Mouse (Mus musculus) myocyte (in vitro differentiated cells): Measurements from ENCODE around the gene Olfr263.
"Not testable (repeated sequence)": the region's sequence is repeated elsewhere in the genome, so short reads cannot be mapped to it uniquely, and the experiment has no call there.

Source experiments
- CEBPB ChIP-seq: IDR thresholded peaks from 2 replicates; pipeline ENCODE4 v1.6.1; 2011; ENCODE audit warnings: mild to moderate bottlenecking, moderate library complexity; ENCODE audit not compliant: poor library complexity, insufficient read depth, severe bottlenecking
- MAX ChIP-seq: IDR thresholded peaks from one replicate; pipeline ENCODE4 v1.6.1; 2011; ENCODE audit warnings: low read depth, mild to moderate bottlenecking, control low read depth
- POLR2A ChIP-seq: IDR thresholded peaks from one replicate; pipeline ENCODE4 v1.6.1; 2011; ENCODE audit warnings: low read depth, mild to moderate bottlenecking, control low read depth, moderate library complexity; ENCODE audit not compliant: insufficient read length
- TCF12 ChIP-seq: IDR thresholded peaks from one replicate; pipeline ENCODE4 v1.6.1; 2011; ENCODE audit warnings: mild to moderate bottlenecking, control low read depth; ENCODE audit not compliant: poor library complexity, insufficient read depth, severe bottlenecking
- TCF3 ChIP-seq: IDR thresholded peaks from one replicate; pipeline ENCODE4 v1.6.1; 2011; ENCODE audit warnings: low read depth, control low read depth; ENCODE audit not compliant: insufficient read length

- not testable (repeated sequence) for TF ChIP-seq POLR2A, MAX, CEBPB, TCF3, TCF12
These were observed 18.3 kb upstream of the Olfr263 start, which contains the start of gene Olfr1369-ps1 for GRCm38 (mm10) chr13:21111183-21111582.
